Mouse (Mus musculus) forelimb bud, embryonic 11.5 days (tissue): ENCODE data around the gene Setd3.

Source experiments
- DNase-seq: peaks from one replicate; pipeline ENCODE4 v3.0.0-alpha.2; 2012; ENCODE audit warnings: low read depth, low spot score

The Setd3 gene

GRCm38 (mm10) chr12:108203895-108204294 is 24.8 kb upstream of the Setd3 start:
- no peak for DNase-seq

GRCm38 (mm10) chr12:108200094-108200493 is 21.0 kb upstream of the Setd3 start:
- no peak for DNase-seq

- no peak for DNase-seq
Observed at GRCm38 (mm10) chr12:108198447-108198846, 19.3 kb upstream of the Setd3 start.

DNA sequence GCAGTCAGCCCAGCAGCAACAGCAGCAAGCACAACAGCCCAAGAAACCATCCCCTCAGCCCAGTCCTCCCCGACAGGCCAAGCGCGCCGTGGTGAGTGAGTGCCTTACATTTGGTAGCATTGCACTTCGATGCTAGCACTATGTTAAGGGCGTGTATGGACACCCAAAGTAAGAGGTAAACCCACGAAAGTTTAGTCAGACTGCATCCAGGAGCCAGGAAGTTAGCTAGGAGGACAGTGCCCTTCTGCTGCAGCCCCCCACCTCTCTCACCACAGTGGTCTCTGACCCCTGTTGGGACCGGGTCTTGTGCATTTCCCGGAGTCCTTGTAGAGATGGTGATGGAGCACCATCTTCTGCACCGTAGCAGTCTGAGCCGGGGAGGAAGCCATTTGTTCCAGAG is 16.6 kb upstream of the Setd3 start:
- DNase-seq: no peak

GRCm38 (mm10) chr12:108193878-108194277 is 14.8 kb upstream of the Setd3 start:
- DNase-seq: no peak

DNA sequence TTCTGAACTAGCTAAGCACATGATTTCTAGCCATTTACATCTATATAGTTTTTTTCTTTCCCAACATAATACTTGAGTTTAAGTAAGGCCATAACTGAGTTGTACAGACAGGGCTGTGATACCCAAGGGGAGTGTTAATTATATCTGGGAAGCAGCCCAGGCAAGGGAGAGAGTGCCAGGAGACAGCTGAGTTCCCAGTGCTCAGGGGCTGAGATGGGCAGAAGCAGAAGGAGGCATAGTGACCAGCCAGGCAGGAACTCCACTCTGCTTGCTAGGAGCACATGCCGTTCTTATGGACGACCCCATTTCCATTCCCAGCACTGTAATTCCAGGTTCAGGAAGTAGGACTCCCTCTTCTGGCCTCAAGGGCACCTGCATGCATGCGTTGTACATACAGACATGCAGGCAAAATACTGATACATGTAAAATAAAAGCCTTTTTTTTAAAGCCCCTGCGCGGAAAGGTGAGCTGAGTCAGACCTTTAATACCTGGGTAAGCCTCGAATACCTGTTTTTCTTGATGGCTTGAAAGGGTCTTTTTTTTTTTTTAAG is 8.5 kb upstream of the Setd3 start:
- no peak for DNase-seq

- DNase-seq: no peak
Observed at GRCm38 (mm10) chr12:108181716-108182115, 2.6 kb upstream of the Setd3 start.

DNA sequence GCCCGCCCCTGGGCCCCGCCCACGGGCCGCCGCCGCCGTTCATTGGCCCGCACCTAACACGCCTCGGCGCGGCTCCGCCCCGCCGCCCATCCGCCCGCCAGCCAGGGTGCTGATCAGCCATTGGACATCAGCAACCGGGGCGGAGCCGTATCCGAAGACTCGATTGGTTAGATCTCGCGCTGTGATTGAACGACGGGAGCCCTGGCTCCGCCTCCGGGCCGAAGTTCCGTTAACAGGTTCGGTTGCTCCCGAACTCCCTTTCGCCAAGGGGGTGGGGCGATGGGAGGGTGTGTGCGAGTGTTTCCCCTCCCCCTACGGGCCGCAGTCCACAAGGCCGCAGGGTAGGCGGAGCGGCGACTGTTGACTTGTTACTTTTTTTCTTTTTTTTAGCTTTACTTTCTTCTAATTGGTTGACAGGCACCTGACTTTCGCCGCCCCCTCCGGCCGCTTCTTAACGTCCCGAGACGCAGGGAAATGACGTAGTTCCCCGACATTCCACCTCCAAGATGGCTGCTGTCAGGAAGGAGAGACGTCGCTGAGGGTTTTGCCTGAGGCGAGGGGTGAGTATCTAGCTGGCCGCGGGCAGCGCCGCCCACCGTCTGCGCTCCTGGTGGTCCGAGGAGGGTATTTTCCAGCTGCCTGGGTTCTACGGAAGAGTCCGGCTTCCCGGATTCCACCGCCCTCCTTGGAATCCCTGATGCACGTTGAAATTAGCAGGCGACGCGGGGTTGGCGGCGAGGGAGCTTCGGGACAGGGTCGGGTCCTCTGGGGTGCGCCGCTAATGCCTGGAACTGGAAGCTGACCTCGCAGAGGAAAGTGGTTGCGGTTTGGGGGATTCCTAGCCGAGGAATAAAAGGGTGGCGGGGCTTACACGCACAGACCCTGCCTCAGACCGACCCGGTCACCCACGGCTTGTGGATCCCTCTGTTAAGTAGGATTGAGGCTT is 480 bp upstream of the Setd3 start, which contains the start of gene Ccnk:
Ccnk (plus strand) TSS at position 259 of the 946 bp plus-strand sequence.
- peak; percentile 99 for DNase-seq

DNA sequence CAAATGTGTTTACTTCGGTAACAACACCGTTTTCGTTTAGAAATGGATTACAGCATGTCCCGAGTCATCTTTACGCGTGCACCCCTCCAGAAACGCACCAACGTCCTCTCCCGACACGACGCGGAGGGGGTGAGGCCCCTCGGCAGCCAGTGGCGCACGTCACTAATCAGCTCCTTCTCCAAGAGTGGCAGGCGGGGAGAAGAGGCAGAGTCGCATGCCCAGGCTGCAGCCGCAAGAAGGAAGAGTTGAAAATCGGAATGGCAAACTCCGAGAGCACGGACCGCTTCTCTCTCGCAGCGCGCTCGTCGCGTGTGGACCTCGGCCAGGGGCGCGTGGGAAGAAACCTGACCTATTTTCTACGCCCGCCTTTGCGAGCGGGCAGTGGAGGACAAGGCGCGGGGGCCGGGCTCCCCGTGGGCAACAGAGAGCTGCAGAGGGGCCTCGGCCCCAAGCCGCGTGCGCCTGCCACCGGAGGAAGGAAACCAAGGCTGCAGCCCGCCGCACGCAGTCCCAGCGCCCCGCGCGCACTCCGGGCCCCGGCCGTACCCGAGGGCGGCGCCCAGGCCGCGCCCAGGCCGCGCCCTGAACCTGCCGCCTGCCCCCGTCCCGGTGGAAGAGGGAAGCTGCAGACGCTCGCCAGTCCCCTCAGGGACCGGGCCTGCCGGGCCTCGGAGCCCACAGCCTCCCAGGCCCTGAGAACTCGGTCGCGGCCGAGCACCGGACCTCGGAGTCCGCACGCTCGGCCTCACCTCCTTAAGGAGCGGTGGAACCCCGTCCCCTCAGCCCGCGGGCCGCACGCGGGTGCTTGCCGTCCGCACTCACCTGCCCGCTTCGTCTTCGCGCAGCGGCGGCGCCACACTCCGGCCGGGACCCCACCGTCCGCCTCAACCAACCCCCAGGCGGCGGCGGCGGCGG is 526 bp downstream of the Setd3 start:
- no peak for DNase-seq

DNA sequence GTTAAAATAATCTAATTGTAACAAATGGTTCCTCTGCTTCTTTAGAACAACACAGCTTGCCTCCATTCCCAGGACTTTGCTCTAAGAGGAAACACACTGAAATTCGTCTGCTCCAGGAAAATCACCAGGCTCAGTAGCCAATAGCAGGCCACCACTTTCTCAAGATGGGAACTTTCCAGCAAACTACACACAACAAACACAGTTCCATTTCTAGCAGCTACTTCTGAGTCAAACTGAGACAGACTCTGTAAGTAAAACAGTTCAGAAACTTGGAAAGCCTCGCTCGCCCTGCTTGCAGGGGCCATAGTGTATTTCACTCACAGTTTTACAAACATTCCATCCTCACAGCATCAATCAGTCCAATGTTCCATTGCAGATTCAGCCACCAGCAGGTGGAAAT is 2.7 kb downstream of the Setd3 start:
- DNase-seq: no peak

DNA sequence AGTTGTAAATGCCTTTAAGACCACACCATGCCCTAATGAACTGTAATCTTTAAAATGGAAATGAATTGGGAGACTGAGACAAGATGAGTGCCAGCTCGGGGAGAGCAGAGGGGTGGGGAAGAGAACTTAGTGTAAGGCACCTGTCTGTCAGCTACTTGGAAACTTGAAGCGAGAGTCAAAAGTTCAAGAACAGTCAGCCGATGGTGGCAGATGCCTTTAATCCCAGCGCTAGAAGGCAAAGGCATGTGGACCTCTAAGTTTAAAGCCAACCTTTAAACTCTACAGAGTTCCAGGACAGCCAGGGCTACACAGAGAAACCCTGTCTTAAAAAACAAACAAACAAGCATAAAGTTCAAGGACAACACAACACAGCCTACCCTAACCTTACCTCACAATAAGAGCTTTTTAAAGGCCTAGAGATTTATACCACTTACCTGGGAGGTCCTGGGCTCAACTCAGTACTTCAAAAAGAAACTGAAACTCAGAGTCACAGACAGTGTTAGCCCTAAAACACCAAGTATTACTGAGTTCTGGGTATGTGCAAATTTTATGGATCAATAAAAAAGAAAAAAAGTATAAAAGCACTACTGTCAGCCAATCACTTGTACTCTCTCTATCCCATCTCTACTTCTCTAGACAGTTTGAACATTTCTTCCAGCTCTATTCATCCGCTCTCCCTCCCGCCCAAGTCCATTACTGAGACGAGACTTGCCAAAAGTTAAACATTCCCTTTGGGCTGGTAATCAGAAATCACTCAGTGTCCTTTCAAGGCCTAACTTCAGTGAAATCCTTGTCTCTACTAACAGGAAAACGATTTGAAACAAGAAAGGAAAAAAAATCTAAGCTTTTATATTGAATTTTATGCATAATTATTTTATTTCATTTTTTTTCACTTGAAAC is 4.3 kb downstream of the Setd3 start:
- DNase-seq: no peak

DNA sequence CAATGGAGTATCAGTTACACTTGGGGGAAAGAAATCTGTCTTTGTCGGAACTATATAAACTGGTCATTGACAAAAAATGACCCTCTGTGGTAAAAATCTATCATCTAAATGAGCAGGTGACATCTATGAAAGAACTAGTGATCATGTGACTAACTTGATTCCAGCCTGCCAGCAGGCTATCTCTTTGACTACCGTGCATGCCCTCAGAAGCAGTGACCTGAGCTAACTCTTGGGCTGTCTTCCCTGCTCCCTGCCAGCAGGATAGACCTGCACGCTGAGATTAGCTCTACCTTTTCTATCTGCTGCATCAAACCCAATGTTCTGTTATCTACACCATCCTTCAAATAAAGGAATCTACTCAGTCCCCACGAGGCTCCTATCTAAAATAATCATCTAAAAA is 6.5 kb downstream of the Setd3 start:
- DNase-seq: no peak

DNA sequence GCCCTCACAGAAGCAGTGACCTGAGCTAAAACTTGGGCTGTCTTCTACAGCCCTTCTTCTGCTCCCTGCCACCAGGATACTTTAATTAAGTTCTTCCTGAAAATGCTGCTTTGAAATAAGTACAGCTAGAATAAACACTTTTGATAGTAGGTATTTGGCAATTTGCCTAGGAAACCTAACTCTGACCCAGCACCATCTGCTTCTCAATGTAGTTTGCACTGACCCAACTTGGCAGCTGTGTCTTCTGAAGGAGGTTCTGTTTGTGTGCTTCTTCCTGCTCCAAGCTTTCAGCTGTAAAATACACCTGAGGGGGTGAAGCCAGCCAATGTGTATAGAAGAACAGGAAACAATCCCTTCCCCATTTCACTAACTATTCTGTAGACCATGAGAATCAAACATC is 7.8 kb downstream of the Setd3 start:
- no peak for DNase-seq

- DNase-seq: no peak
Observed at GRCm38 (mm10) chr12:108170467-108170866, 8.6 kb downstream of the Setd3 start.

GRCm38 (mm10) chr12:108168909-108169308 is 10.2 kb downstream of the Setd3 start:
- no peak for DNase-seq

DNA sequence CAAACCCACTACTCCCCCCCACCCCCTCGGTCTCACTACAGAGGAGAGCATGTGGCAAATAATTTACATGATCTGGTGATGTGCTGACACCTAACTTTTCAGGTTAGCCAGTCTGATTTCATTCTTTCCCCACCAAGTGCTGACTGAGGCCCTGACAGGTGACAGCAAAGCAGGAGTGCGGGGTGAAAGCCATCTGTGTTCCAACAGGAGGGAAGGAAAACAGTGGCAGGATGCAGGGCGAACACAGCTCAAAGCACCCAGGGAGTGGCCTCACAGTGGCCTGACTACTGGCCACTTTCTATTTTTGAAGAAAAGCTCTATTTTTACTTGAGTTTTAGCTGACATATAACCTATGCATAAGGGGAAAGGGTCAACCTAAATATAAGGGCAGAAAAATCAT is 15.4 kb downstream of the Setd3 start:
- no peak for DNase-seq

GRCm38 (mm10) chr12:108162036-108162435 is 17.1 kb downstream of the Setd3 start:
- DNase-seq: peak; percentile 25

DNA sequence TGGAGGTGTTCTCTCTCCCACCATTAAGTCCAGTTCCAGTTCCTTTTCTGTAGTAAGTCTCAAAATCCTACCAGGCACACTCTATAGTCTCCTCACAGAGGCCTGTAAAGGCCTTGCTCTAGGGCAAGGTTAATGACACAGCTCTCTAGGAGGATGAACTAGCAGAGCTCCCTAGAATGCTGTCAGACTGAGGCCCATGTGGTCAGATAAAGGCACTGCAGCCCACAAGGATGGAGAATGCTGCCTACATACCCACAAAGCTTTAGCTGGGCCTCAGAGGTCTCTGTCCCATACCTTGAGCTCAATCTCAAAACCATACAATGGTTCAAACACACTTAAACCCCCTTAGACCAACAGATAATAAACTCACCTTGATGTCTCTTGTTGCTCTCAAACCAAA is 19.3 kb downstream of the Setd3 start:
- no peak for DNase-seq

DNA sequence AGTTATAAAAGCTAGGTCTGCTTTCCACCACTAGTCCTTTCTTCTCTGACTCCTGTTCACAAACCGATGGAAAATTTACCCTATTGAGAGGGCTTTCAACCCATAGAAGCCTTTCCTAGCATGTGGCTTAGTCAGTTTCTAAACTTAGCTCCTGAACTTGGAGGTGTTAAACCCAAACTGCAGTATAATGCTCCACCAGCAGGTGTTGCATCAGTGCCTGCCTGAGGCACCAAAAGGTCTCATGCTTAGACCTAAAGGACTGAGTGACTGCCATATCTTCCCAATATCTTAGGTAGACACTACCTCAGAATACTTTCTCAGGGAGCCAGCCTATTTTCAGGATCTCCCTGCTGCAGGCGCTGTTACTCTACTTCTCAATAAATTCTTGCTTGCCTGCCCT is 26.4 kb downstream of the Setd3 start:
- no peak for DNase-seq

DNA sequence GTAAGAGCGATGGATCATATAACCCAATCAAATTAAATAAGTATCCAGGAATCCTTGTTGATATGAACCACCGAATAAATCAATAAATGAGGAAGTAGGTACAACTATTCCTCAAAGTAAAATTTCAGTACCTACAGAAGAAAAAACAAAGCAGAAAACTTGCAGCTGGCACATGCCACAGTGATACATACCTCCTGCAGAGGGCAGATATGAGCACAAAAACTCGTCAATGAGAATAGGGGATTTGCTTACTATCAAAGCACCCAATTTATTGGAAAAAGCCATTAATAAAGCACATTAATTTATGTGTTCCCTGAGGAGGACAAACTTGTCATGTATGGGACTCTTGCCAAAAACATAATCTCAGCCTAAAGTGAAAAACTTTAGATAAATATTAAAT is 29.4 kb downstream of the Setd3 start:
- DNase-seq: no peak

- DNase-seq: no peak
Observed at GRCm38 (mm10) chr12:108145198-108145597, 33.9 kb downstream of the Setd3 start.
